Mouse (Mus musculus): Measurements from ENCODE around the gene Rnaseh2a.

- TF ChIP-seq CTCF (IDR thresholded peaks at IDR 0.05; ENCODE audit: low read depth) = no peak
- TF ChIP-seq EP300 (IDR thresholded peaks at IDR 0.05; ENCODE audit: low read depth) = no peak
Measured at GRCm38 (mm10) chr8:84933767-84934559, 35.6 kb downstream of the Rnaseh2a start.

All from liver, postnatal 0 days (tissue).